In genomic region chr3:147445066-147445844, GRCm38 (mm10) we compare ENCODE assay signal across 26 mouse cellular contexts.
DNase-seq lines count a peak whose midpoint lies in the region; ATAC-seq and TF ChIP-seq lines count a peak whose summit lies in the region.
"Had no signal": no experiment of that assay in that cellular context is flagged by ENCODE, and none has a peak within 500 bp of the region (broad histone marks: within the 10 kb centered on the region; RNA-seq: fewer than 3 reads in every experiment).

No protein-coding gene starts in this region.

- TF ChIP-seq POLR2A in limb, embryonic 14.5 days (IDR thresholded peaks at IDR 0.05; ENCODE audit: borderline replicate concordance, extremely low read depth, insufficient read depth, insufficient read length) = no peak

- H3K36me3 ChIP-seq in embryonic facial prominence, embryonic 11.5 days (replicated peaks; ENCODE audit: control insufficient read depth, insufficient read depth, low read depth, low read length) = no peaks in the 10 kb centered on the region
- H3K36me3 ChIP-seq in intestine, embryonic 15.5 days = no peaks in the 10 kb centered on the region
- H3K36me3 ChIP-seq in limb, embryonic 14.5 days (ENCODE audit: control insufficient read depth, insufficient read depth, low read length) = no peaks in the 10 kb centered on the region
- H3K36me3 ChIP-seq: G1E; hindbrain, embryonic 12.5 days; midbrain, embryonic 12.5 days; stomach, embryonic 15.5 days had no signal

- no peaks in the 10 kb centered on the region for H3K27me3 ChIP-seq in embryonic facial prominence, embryonic 11.5 days (ENCODE audit: control insufficient read depth, insufficient read depth, low read length)
- H3K27me3 ChIP-seq in intestine, embryonic 15.5 days (replicated peaks) = no peaks in the 10 kb centered on the region
- H3K27me3 ChIP-seq in limb, embryonic 14.5 days (ENCODE audit: control insufficient read depth, insufficient read depth, low read length) = no peaks in the 10 kb centered on the region
- H3K27me3 ChIP-seq: CH12.LX; forebrain, embryonic 13.5 days; hindbrain, embryonic 12.5 days; midbrain, embryonic 12.5 days; stomach, embryonic 15.5 days had no signal

- H3K4me1 ChIP-seq in embryonic facial prominence, embryonic 11.5 days (ENCODE audit: control insufficient read depth, insufficient read depth, low read length) = peaks cover 2% of the 10 kb centered on the region; the same call in 1 of the 2 replicates
- H3K4me1 ChIP-seq in intestine, embryonic 15.5 days (replicated peaks) = no peaks in the 10 kb centered on the region
- H3K4me1 ChIP-seq in limb, embryonic 14.5 days (ENCODE audit: control insufficient read depth, insufficient read depth, low read length) = peaks cover 7% of the 10 kb centered on the region; the same call in 1 of the 2 replicates
- H3K4me1 ChIP-seq: stomach, embryonic 15.5 days had no signal

- ATAC-seq in embryonic facial prominence, embryonic 11.5 days (replicated peaks; ENCODE audit: insufficient number of reproducible peaks, low FRiP score, low TSS enrichment, low read depth) = no peak
- peak; percentile 77 for ATAC-seq in intestine, embryonic 15.5 days
- ATAC-seq in limb, embryonic 14.5 days (ENCODE audit: low FRiP score, low read depth) = 0 out of 2 replicates have a peak, but pooled peaks have one; percentile 34
- ATAC-seq: activated CD4-positive, CD25-positive, alpha-beta regulatory T cell, adult 4 months; forebrain, embryonic 13.5 days had no signal

- 0 out of 2 replicates have a peak overlapping the region, but pooled peaks have one; percentile 38 for H3K27ac ChIP-seq in embryonic facial prominence, embryonic 11.5 days (replicated peaks; ENCODE audit: low read depth, low read length)
- no peak overlapping the region for H3K27ac ChIP-seq in intestine, embryonic 15.5 days
- H3K27ac ChIP-seq in limb, embryonic 14.5 days (replicated peaks; ENCODE audit: low read depth, low read length) = no peak overlapping the region
- H3K27ac ChIP-seq: forebrain, embryonic 13.5 days; gastrocnemius, adult 2 months; hindbrain, embryonic 12.5 days; layer of hippocampus, adult 2 months; midbrain, embryonic 12.5 days; stomach, embryonic 15.5 days had no signal

- H3K9me3 ChIP-seq in embryonic facial prominence, embryonic 11.5 days (replicated peaks; ENCODE audit: control insufficient read depth, low read length) = no peaks in the 10 kb centered on the region
- H3K9me3 ChIP-seq in intestine, embryonic 15.5 days = no peaks in the 10 kb centered on the region
- no peaks in the 10 kb centered on the region for H3K9me3 ChIP-seq in limb, embryonic 14.5 days (ENCODE audit: control insufficient read depth, low read length)
- H3K9me3 ChIP-seq: forebrain, embryonic 13.5 days; hindbrain, embryonic 12.5 days; midbrain, embryonic 12.5 days; stomach, embryonic 15.5 days had no signal

- no peak overlapping the region for H3K9ac ChIP-seq in embryonic facial prominence, embryonic 11.5 days (replicated peaks; ENCODE audit: low read length)
- no peak overlapping the region for H3K9ac ChIP-seq in intestine, embryonic 15.5 days
- H3K9ac ChIP-seq in limb, embryonic 14.5 days (ENCODE audit: low read depth, low read length, severe bottlenecking) = no peak overlapping the region
- H3K9ac ChIP-seq: forebrain, embryonic 13.5 days; hindbrain, embryonic 12.5 days; midbrain, embryonic 12.5 days; stomach, embryonic 15.5 days had no signal

- H3K4me2 ChIP-seq in embryonic facial prominence, embryonic 11.5 days (ENCODE audit: low read depth, low read length) = no peak overlapping the region
- no peak overlapping the region for H3K4me2 ChIP-seq in intestine, embryonic 15.5 days (replicated peaks)
- H3K4me2 ChIP-seq in limb, embryonic 14.5 days (replicated peaks; ENCODE audit: low read depth, low read length, severe bottlenecking) = no peak overlapping the region
- H3K4me2 ChIP-seq: forebrain, embryonic 13.5 days; hindbrain, embryonic 12.5 days; midbrain, embryonic 12.5 days; stomach, embryonic 15.5 days had no signal

- no peak overlapping the region for H3K4me3 ChIP-seq in embryonic facial prominence, embryonic 11.5 days (ENCODE audit: low read depth, low read length)
- no peak overlapping the region for H3K4me3 ChIP-seq in intestine, embryonic 15.5 days (replicated peaks)
- H3K4me3 ChIP-seq in limb, embryonic 14.5 days (replicated peaks; ENCODE audit: low read length) = no peak overlapping the region
- H3K4me3 ChIP-seq: erythroblast, embryonic 14.5 days; forebrain, embryonic 13.5 days; gastrocnemius, adult 2 months; hindbrain, embryonic 12.5 days; layer of hippocampus, adult 2 months; midbrain, embryonic 12.5 days; stomach, embryonic 15.5 days had no signal

- DNase-seq in 3134 (ENCODE audit: extremely low read depth, insufficient read length, low spot score) = peak; percentile 19
- no peak for DNase-seq in embryonic facial prominence, embryonic 11.5 days (ENCODE audit: low spot score)
- DNase-seq in limb, embryonic 14.5 days (ENCODE audit: low spot score) = no peak
- DNase-seq in adrenal gland, postnatal 10 days = no peak
- no peak for DNase-seq in kidney, postnatal 14 days
- no peak for DNase-seq in layer of hippocampus, adult 8-10 months (ENCODE audit: low spot score in 2 of 2)
- DNase-seq: adrenal gland, adult 8-10 months; cerebellum, adult 2 months; cerebellum, postnatal 25 days; kidney, adult 8-10 months; kidney, postnatal 25 days; layer of hippocampus, postnatal 36 days; lung, adult 18-20 months; thymus, adult 18-20 months; thymus, postnatal 36 days had no signal

- WGBS in embryonic facial prominence, embryonic 11.5 days = 78% methylated on average over 5 of the region's 5 CpGs
- 77% methylated on average over 5 of the region's 5 CpGs for WGBS in intestine, embryonic 15.5 days
- 66% methylated on average over 5 of the region's 5 CpGs for WGBS in limb, embryonic 14.5 days
